Comparison of ENCODE assay signal across 17 mouse cellular contexts in the genomic region with DNA sequence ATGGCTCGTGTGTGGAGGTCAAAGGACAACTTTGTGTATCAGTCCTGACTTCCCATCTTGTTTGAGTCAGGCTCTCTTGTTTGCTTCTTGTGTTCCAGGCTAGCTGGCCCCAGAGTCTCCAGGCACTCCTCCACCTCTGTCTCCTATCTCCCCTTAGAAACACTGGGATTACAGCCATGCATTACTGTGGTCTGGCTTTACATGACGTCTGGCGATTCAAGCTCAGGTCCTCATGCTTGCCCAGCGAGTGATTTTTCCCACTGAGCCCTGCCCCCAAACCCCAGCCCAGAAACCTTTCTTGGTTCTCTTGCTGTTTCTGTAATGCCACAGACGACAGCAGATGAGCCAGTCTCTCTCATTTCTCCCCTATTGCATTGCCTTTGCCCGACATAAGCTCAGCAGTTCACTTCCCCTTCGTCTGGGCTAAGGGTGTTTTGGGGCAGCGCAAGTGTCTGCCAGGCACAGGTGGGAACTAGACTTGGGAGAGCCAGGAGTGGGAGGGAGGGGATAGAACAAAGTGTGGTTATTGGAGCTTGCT. TPM values are rescaled to one million over a fixed set of nuclear protein-coding genes. Genes with fewer than 3 reads are reported as not detected.
"Had no signal": no experiment of that assay in that cellular context is flagged by ENCODE, and none has a peak within 500 bp of the region (broad histone marks: within the 10 kb centered on the region; RNA-seq: fewer than 3 reads in every experiment).

No protein-coding gene starts in this region.

- H3K4me2 ChIP-seq: limb, embryonic 15.5 days; liver, embryonic 12.5 days; lung, embryonic 15.5 days; neural tube, embryonic 13.5 days had no signal

- H3K9ac ChIP-seq: limb, embryonic 15.5 days; liver, embryonic 12.5 days; lung, embryonic 15.5 days; neural tube, embryonic 13.5 days had no signal

- H3K9me3 ChIP-seq: limb, embryonic 15.5 days; liver, embryonic 12.5 days; lung, embryonic 15.5 days; midbrain, embryonic 10.5 days; neural tube, embryonic 13.5 days had no signal

- H3K27me3 ChIP-seq: limb, embryonic 15.5 days; lung, embryonic 15.5 days; neural tube, embryonic 13.5 days had no signal

- DNase-seq: kidney, adult 8-10 months; kidney, postnatal 25 days; retina, postnatal 1 day; thymus, postnatal 4 days had no signal

- H3K36me3 ChIP-seq: limb, embryonic 15.5 days; liver, embryonic 12.5 days; lung, embryonic 15.5 days; midbrain, embryonic 10.5 days; neural tube, embryonic 13.5 days had no signal

- H3K4me3 ChIP-seq: left cerebral cortex, adult 2 months; limb, embryonic 15.5 days; liver, embryonic 12.5 days; lung, embryonic 15.5 days; midbrain, embryonic 10.5 days; neural tube, embryonic 13.5 days had no signal

- H3K27ac ChIP-seq: left cerebral cortex, adult 2 months; limb, embryonic 15.5 days; liver, embryonic 12.5 days; lung, embryonic 15.5 days; midbrain, embryonic 10.5 days; neural tube, embryonic 13.5 days had no signal

- ATAC-seq: liver, embryonic 12.5 days; midbrain, embryonic 16.5 days had no signal

RNA-seq across cellular contexts. Expression of gene March10, which starts 8.0 kb away (rescaled TPM):
- total RNA-seq: megakaryocyte, adult 5-6 weeks had no signal
- polyA plus RNA-seq: limb, embryonic 11.5 days; limb, embryonic 15.5 days; liver, embryonic 12.5 days; liver, embryonic 16.5 days; midbrain, embryonic 10.5 days; neural tube, embryonic 13.5 days; small intestine, adult 2 months; stomach, embryonic 16.5 days; thymus, postnatal 0 days had no signal
